Mouse (Mus musculus): ENCODE results near the gene Zdhhc18. TPM values are rescaled to one million over a fixed set of nuclear protein-coding genes. Genes with fewer than 3 reads are reported as not detected.

Zdhhc18 gene
- total and polyA plus RNA-seq, 2 experiments from 2014 or later: 1.7 to 11.4 TPM

DNA sequence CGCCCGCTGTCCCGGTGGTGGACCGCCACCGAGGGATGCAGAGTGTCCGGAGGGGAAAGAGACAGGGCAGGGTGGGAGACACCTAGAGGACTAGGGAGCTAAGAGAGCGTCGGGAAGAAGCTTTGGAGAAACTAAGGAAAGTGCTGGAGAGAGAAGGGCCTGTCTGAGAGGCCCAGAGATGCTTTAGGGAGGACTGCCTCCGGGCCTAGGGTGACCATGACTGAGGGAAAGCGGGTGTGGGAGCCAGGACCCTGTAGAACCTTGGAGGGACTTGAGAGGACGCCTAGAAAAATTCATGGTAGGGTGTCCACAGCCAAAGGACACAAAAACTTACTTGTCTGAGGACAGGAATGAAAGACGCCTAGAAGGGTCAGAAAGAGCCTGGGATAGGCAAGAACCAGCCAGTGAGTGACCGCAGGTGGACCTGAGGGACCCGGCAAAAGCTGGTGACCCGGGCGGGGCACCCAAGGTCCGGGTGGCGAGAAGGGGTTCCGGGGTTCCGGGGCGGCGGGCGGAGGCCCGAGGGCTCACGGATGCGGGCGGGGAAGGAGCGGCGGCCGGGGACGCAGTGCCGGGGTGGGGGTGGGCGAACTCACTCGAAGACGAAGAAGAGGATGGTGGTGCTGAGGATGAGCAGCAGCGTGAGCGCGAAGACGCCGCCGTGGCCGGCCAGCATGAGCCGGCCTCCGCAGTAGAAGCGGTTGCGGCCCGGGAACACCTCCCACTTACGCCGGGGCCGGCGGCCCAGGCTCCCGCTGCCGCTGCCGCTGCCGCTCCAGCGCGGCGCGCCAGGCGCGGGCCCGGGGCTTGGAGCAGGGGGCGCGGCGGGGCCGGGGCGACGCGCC, 17.2 kb downstream of the Zdhhc18 start:
- no peaks in the 10 kb centered on the region for H3K9me3 ChIP-seq (replicated peaks; ENCODE audit: control insufficient read depth, low read length)

DNA sequence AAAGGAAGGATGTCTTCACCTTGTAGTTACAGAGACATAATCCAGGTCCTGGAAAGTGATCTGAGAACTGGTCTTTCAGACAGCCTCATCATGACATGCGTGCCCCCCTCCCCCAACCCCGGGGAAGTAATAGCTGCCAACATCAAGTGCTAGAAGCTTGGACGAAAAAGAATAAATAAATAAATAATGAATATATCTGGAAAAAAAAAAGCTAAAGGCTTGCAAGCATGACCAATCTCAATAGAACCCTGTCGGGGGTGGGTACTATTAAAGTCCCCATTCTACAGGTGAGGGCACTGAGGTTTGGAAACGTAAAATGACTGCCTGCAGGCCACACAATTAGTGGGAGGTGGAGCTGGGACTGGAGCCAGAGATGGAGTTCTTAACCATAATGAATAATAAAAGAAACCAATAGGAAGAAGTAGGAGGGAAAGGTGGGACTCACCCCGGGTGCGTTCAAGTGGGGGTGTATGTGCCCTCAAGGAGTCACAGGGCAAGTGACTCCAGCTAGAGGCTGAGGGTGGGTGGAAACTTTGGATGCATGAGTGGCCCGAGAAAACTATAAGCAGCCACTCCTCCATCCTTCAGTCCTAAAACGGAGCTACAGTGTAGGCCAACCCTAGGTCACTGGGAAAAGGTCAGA, 18.1 kb downstream of the Zdhhc18 start:
- no peak for ATAC-seq (ENCODE audit: insufficient read depth, low read depth)
- whole genome bisulfite sequencing: 40% methylated on average over 9 of the region's 9 CpGs
- peak overlapping the region; percentile 18; the same call in 1 of the 2 replicates for H3K27ac ChIP-seq (ENCODE audit: low read depth)
- H3K4me2 ChIP-seq (ENCODE audit: low read depth, low read length): peak overlapping the region; percentile 86
- TF ChIP-seq EP300 (IDR thresholded peaks at IDR 0.05; ENCODE audit: low read depth) (no peak), CTCF (IDR thresholded peaks at IDR 0.05; ENCODE audit: low read depth) (no peak)
- H3K36me3 ChIP-seq (replicated peaks; ENCODE audit: control insufficient read depth, insufficient read depth, low read length): peaks cover 2% of the 10 kb centered on the region
- DNase-seq (ENCODE audit: low spot score): no peak
- H3K9me3 ChIP-seq (replicated peaks; ENCODE audit: control insufficient read depth, low read length): no peaks in the 10 kb centered on the region
- no peaks in the 10 kb centered on the region for H3K4me1 ChIP-seq (ENCODE audit: control insufficient read depth, insufficient read depth)
- no peaks in the 10 kb centered on the region for H3K27me3 ChIP-seq (ENCODE audit: control insufficient read depth, insufficient read depth, low read length)
- peak overlapping the region; percentile 91 for H3K9ac ChIP-seq (replicated peaks; ENCODE audit: low read depth, low read length)
- H3K4me3 ChIP-seq (ENCODE audit: low read depth, low read length): peak overlapping the region; percentile 74

More for the DNA sequence above, 17.2 kb downstream of the Zdhhc18 start:
- ATAC-seq (ENCODE audit: insufficient read depth, low read depth) (peak; percentile 68), DNase-seq (ENCODE audit: low spot score) (no peak)
- peak overlapping the region; percentile 91 for H3K9ac ChIP-seq (replicated peaks; ENCODE audit: low read depth, low read length)
- H3K4me2 ChIP-seq (ENCODE audit: low read depth, low read length): peak overlapping the region; percentile 86
- no peaks in the 10 kb centered on the region for H3K36me3 ChIP-seq (replicated peaks; ENCODE audit: control insufficient read depth, insufficient read depth, low read length)
- peak overlapping the region; percentile 71 for H3K27ac ChIP-seq (ENCODE audit: low read depth)
- peak overlapping the region; percentile 74 for H3K4me3 ChIP-seq (ENCODE audit: low read depth, low read length)
- 4% methylated on average over 50 of the region's 69 CpGs for WGBS
- no peak for TF ChIP-seq EP300 (IDR thresholded peaks at IDR 0.05; ENCODE audit: low read depth)
- no peak for TF ChIP-seq CTCF (IDR thresholded peaks at IDR 0.05; ENCODE audit: low read depth)
- no peaks in the 10 kb centered on the region for H3K4me1 ChIP-seq (ENCODE audit: control insufficient read depth, insufficient read depth)
- H3K27me3 ChIP-seq (ENCODE audit: control insufficient read depth, insufficient read depth, low read length): no peaks in the 10 kb centered on the region

DNA sequence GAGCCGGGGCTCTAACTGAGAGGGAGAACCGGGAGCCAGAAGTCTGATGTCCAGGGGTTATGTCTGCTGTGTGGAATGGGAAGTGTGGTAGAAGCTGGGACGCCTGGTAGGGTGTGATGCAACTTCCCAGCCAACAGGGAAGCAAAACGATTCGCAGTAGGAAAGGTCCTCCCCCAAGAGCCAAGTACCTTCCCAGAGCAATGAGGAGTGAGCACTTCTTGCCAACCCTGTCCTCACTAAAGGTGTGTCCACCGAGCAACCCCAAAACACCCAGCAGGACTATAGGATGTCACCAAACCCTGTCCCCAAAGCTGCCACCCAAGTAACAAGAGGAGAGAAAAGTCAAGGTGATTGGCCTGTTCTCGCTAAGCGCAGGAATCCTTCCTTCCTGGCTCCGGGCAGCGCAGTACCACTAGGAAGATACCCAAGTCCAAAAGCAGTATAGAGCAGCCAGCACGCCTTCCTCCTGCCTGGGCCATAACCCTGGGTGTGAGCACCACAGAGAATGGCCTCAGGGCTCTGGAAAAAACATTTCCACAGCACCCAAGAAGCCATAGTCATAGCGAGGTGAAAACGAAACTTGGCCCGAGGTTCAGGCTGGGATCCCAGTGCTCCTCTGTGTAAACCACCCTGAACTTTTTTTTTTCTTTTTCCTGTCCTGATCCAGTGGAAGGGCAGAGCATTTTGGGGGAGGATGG, 18.7 kb downstream of the Zdhhc18 start:
- peak overlapping the region; percentile 86 for H3K4me2 ChIP-seq (ENCODE audit: low read depth, low read length)
- H3K9me3 ChIP-seq (replicated peaks; ENCODE audit: control insufficient read depth, low read length): no peaks in the 10 kb centered on the region
- no peaks in the 10 kb centered on the region for H3K27me3 ChIP-seq (ENCODE audit: control insufficient read depth, insufficient read depth, low read length)
- no peaks in the 10 kb centered on the region for H3K4me1 ChIP-seq (ENCODE audit: control insufficient read depth, insufficient read depth)
- peak overlapping the region; percentile 74; the same call in 1 of the 2 replicates for H3K4me3 ChIP-seq (ENCODE audit: low read depth, low read length)
- DNase-seq (ENCODE audit: low spot score) (no peak), ATAC-seq (ENCODE audit: insufficient read depth, low read depth) (no peak)
- TF ChIP-seq CTCF (IDR thresholded peaks at IDR 0.05; ENCODE audit: low read depth) (no peak), EP300 (IDR thresholded peaks at IDR 0.05; ENCODE audit: low read depth) (no peak)
- peaks cover 7% of the 10 kb centered on the region for H3K36me3 ChIP-seq (replicated peaks; ENCODE audit: control insufficient read depth, insufficient read depth, low read length)
- H3K27ac ChIP-seq (ENCODE audit: low read depth): peak overlapping the region; percentile 18
- WGBS: 67% methylated on average over 14 of the region's 14 CpGs
- H3K9ac ChIP-seq (replicated peaks; ENCODE audit: low read depth, low read length): no peak overlapping the region

DNA sequence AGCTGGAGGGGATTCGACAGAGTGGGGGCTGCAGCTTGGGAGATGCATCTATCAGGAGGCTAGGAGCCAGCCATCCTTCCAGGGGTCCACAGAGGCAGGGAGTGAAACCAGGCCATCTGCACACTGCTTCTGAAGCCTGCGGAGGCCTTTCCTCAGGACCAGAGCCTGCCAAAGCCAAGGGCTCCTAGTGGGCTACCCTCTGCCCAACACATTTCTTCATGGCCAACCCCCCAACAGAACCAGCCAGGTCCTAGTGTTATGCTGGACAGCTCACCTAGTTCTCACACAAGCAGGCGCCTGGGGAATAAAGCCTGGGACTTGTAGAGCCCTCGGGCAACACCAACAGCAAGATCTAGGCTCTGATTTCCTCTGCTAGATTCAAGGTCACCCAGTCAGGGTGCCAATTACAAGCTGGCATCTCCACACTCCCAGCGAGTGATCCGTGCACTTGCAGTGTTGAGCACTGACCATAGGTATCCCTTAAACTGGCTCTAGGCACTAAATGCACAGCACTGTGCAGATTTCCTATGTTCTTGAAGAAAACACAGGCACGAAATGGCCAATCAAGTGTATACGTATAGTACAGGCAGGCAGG, 19.5 kb downstream of the Zdhhc18 start:
- Histone ChIP-seq H3K9me3 (replicated peaks; ENCODE audit: control insufficient read depth, low read length) (no peaks in the 10 kb centered on the region), H3K36me3 (replicated peaks; ENCODE audit: control insufficient read depth, insufficient read depth, low read length) (peaks cover 13% of the 10 kb centered on the region), H3K9ac (replicated peaks; ENCODE audit: low read depth, low read length) (no peak overlapping the region), H3K4me2 (ENCODE audit: low read depth, low read length) (no peak overlapping the region), H3K4me3 (ENCODE audit: low read depth, low read length) (no peak overlapping the region), H3K27me3 (ENCODE audit: control insufficient read depth, insufficient read depth, low read length) (no peaks in the 10 kb centered on the region), H3K27ac (ENCODE audit: low read depth) (no peak overlapping the region), H3K4me1 (ENCODE audit: control insufficient read depth, insufficient read depth) (no peaks in the 10 kb centered on the region)
- no peak for ATAC-seq (ENCODE audit: insufficient read depth, low read depth)
- no peak for TF ChIP-seq CTCF (IDR thresholded peaks at IDR 0.05; ENCODE audit: low read depth)
- no peak for TF ChIP-seq EP300 (IDR thresholded peaks at IDR 0.05; ENCODE audit: low read depth)
- WGBS: 82% methylated on average over 8 of the region's 8 CpGs
- DNase-seq (ENCODE audit: low spot score): no peak

DNA sequence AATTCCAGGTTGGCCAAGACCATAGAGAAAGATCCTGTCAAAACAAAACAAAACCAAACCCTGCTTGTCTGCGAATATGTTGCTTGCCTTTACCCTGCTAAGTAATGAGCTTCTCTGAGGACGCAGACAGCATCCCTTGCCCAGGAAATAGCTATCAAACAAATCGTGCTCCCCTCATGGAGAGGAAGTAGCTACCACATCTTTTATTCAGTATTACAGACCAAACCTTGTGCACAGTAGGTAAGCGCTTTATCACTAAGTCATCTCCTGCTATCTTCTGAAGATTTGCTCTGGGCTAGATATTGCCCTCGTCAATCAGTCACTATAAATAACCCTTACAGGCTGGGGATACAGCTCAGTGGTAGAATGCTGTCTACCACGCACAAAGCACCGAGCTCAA, 20.8 kb downstream of the Zdhhc18 start:
- no peak overlapping the region for H3K9ac ChIP-seq (replicated peaks; ENCODE audit: low read depth, low read length)
- H3K27me3 ChIP-seq (ENCODE audit: control insufficient read depth, insufficient read depth, low read length): no peaks in the 10 kb centered on the region
- H3K4me2 ChIP-seq (ENCODE audit: low read depth, low read length): no peak overlapping the region
- H3K27ac ChIP-seq (ENCODE audit: low read depth): no peak overlapping the region
- no peak for TF ChIP-seq CTCF (IDR thresholded peaks at IDR 0.05; ENCODE audit: low read depth)
- no peak for TF ChIP-seq EP300 (IDR thresholded peaks at IDR 0.05; ENCODE audit: low read depth)
- no peak overlapping the region for H3K4me3 ChIP-seq (ENCODE audit: low read depth, low read length)
- peaks cover 20% of the 10 kb centered on the region for H3K36me3 ChIP-seq (replicated peaks; ENCODE audit: control insufficient read depth, insufficient read depth, low read length)
- no peak for ATAC-seq (ENCODE audit: insufficient read depth, low read depth)
- 68% methylated on average over 7 of the region's 7 CpGs for WGBS
- no peak for DNase-seq (ENCODE audit: low spot score)
- no peaks in the 10 kb centered on the region for H3K4me1 ChIP-seq (ENCODE audit: control insufficient read depth, insufficient read depth)
- no peaks in the 10 kb centered on the region for H3K9me3 ChIP-seq (replicated peaks; ENCODE audit: control insufficient read depth, low read length)
